32 mouse cellular contexts compared by ENCODE assay signal in genomic region chr11:75689977-75690376, GRCm38 (mm10).
"Had no signal": no experiment of that assay in that cellular context is flagged by ENCODE, and none has a peak within 500 bp of the region (broad histone marks: within the 10 kb centered on the region; RNA-seq: fewer than 3 reads in every experiment).

No protein-coding gene starts in this region.

- H3K27ac ChIP-seq: limb, embryonic 10.5 days; limb, embryonic 12.5 days; limb, embryonic 13.5 days; limb, embryonic 15.5 days; liver, embryonic 12.5 days; liver, embryonic 13.5 days; liver, embryonic 14.5 days; liver, embryonic 15.5 days; lung, embryonic 15.5 days; macrophage; midbrain, embryonic 10.5 days; midbrain, embryonic 12.5 days; midbrain, embryonic 13.5 days; midbrain, embryonic 15.5 days; neural tube, embryonic 12.5 days had no signal

- H3K9me3 ChIP-seq: limb, embryonic 10.5 days; limb, embryonic 12.5 days; limb, embryonic 13.5 days; limb, embryonic 15.5 days; liver, embryonic 12.5 days; liver, embryonic 13.5 days; liver, embryonic 15.5 days; lung, embryonic 15.5 days; megakaryocyte, embryonic 14.5 days; midbrain, embryonic 10.5 days; midbrain, embryonic 12.5 days; midbrain, embryonic 13.5 days; midbrain, embryonic 15.5 days; neural tube, embryonic 12.5 days had no signal

- H3K4me2 ChIP-seq: limb, embryonic 12.5 days; limb, embryonic 13.5 days; limb, embryonic 15.5 days; liver, embryonic 11.5 days; liver, embryonic 12.5 days; liver, embryonic 13.5 days; liver, embryonic 15.5 days; lung, embryonic 14.5 days; lung, embryonic 15.5 days; midbrain, embryonic 11.5 days; midbrain, embryonic 12.5 days; midbrain, embryonic 13.5 days; midbrain, embryonic 15.5 days; neural tube, embryonic 12.5 days had no signal

- H3K4me1 ChIP-seq: limb, embryonic 10.5 days; lung, embryonic 15.5 days; midbrain, embryonic 10.5 days; midbrain, embryonic 12.5 days; neural tube, embryonic 12.5 days had no signal

- ATAC-seq: liver, embryonic 12.5 days; liver, postnatal 0 days; lung, postnatal 0 days; midbrain, embryonic 13.5 days; midbrain, embryonic 15.5 days; midbrain, embryonic 16.5 days had no signal

- H3K4me3 ChIP-seq: limb, embryonic 10.5 days; limb, embryonic 12.5 days; limb, embryonic 13.5 days; limb, embryonic 15.5 days; liver, embryonic 12.5 days; liver, embryonic 13.5 days; liver, embryonic 15.5 days; lung, embryonic 15.5 days; megakaryocyte, embryonic 14.5 days; midbrain, embryonic 10.5 days; midbrain, embryonic 12.5 days; midbrain, embryonic 13.5 days; midbrain, embryonic 15.5 days; myocyte; neural tube, embryonic 12.5 days had no signal

- DNase-seq: left cerebral cortex, postnatal 4 days; liver; liver, embryonic 13.5 days; liver, postnatal 0 days; lung, adult 18-20 months; lung, adult 2 months; lung, embryonic 14.5 days; lung, postnatal 10 days; lung, postnatal 14 days; lung, postnatal 36 days; lung, postnatal 4 days; midbrain, embryonic 14.5 days had no signal

- H3K27me3 ChIP-seq: limb, embryonic 12.5 days; limb, embryonic 13.5 days; limb, embryonic 15.5 days; liver, embryonic 12.5 days; liver, embryonic 13.5 days; liver, embryonic 15.5 days; lung, embryonic 15.5 days; megakaryocyte, embryonic 14.5 days; midbrain, embryonic 12.5 days; midbrain, embryonic 13.5 days; midbrain, embryonic 15.5 days; neural tube, embryonic 12.5 days had no signal

- H3K9ac ChIP-seq: limb, embryonic 12.5 days; limb, embryonic 13.5 days; limb, embryonic 15.5 days; liver, embryonic 12.5 days; liver, embryonic 13.5 days; liver, embryonic 14.5 days; liver, embryonic 15.5 days; liver, postnatal 0 days; lung, embryonic 14.5 days; lung, embryonic 15.5 days; midbrain, embryonic 12.5 days; midbrain, embryonic 13.5 days; midbrain, embryonic 15.5 days; neural tube, embryonic 12.5 days had no signal
